Mouse (Mus musculus) duodenum, adult 2 months (tissue): ENCODE measurements around the gene Oprl1. TPM values are rescaled to one million over a fixed set of nuclear protein-coding genes. Genes with fewer than 3 reads are reported as not detected.

Source experiments
- polyA plus RNA-seq: library from polyadenylated mRNA; depleted of rRNA; stranded (reverse); fragments of >200 nt; gene quantifications from 2 replicates; pipeline ENCODE4 v1.2.3, GENCODE M21; 2012; ENCODE audit warnings: low replicate concordance; rRNA removed

Oprl1 gene
- polyA plus RNA-seq = 0.13 TPM in 1 of 2 replicates, not detected in the other

GRCm38 (mm10) chr2:181714903-181715326 is at the start of gene Oprl1:
Gene Oprl1, plus strand, starts transcription at chr2:181715016.

DNA sequence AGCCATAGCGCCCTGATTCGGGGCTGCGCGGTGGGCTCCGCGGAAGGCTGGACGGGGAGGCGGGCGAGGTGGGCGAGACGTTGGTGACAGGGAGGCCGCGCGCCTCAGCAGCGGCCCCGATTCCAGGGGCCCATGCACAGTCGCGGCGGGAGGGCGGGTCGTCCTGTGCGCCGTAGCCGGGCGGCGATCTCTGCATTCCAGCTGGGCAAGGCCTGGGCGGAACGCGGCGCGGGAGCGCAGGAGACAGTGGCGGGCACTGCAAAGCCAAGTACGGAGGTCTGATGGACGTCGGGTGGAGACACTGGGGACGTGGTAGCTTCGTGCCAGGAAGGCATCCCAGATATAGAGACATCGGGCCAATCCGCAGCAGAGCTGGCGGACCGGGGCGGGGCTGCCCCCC is 43.5 kb upstream of the Oprl1 start, which contains the start of gene Sox18:
Gene Sox18, minus strand, starts transcription at position 315 of the 400 bp plus-strand sequence.

DNA sequence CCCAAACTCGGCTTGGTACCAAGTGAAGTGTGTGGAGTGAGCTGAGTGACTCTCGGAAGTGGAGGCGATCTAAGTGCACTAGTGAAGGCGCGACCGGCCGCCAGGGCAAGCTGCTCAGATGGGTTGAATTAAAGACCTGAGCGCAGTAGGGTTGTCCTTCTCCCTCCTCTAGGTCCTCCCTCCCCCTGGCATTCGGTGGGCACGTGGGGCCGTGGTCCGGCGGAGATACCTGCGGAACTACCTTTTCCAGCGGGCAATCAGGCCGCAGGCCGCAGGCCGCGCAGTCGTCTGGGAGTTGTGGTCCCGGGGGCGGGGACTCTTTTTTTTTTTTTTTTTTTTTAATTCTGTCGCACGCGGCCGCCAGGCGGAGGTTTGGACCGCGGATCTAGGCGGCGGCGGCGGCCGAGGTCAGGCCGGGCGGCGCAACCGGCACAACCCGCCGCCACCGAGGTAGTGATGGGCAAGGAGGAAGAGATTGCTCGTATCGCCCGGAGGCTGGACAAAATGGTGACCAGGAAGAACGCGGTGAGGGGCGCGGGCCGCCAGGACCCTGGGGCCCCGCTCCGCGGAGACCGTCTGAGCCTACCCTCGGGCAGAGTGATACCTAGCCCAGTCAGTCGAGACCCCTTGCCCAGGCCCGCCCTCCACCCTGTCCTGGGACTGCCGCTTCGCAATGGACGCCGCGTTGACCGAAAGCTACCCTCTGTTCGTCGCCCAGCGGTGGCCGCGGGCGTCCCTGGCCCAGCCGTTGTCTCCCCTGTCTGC is 34.7 kb upstream of the Oprl1 start, which contains the start of gene Tcea2:
Gene Tcea2, plus strand, starts transcription at position 360 of the 765 bp plus-strand sequence.

GRCm38 (mm10) chr2:181693339-181694280 is 21.2 kb upstream of the Oprl1 start, which contains the start of gene Rgs19:
Gene Rgs19, minus strand, starts transcription at chr2:181693977.

DNA sequence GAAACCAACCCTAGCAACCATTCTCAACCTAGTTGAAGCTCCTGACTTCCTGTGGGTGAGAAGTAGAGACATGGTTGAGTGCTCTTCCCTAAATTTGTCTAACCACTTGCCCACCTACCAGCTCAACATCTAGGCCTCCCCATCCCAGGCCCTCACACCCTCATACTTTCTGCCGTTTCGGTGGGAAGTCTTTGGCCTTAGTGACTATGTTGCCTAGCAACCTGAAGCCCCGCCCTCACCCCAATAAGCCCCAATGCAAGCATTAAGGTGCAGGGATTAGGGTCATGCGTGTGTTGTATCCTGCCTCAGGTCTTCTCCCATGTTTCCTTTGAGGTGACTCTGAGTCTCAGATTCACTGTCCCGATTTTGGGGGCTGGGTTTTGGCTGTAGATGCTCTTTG is 16.6 kb upstream of the Oprl1 start, which contains the start of gene Lkaaear1:
Gene Lkaaear1, minus strand, starts transcription at position 202 of the 400 bp plus-strand sequence.

DNA sequence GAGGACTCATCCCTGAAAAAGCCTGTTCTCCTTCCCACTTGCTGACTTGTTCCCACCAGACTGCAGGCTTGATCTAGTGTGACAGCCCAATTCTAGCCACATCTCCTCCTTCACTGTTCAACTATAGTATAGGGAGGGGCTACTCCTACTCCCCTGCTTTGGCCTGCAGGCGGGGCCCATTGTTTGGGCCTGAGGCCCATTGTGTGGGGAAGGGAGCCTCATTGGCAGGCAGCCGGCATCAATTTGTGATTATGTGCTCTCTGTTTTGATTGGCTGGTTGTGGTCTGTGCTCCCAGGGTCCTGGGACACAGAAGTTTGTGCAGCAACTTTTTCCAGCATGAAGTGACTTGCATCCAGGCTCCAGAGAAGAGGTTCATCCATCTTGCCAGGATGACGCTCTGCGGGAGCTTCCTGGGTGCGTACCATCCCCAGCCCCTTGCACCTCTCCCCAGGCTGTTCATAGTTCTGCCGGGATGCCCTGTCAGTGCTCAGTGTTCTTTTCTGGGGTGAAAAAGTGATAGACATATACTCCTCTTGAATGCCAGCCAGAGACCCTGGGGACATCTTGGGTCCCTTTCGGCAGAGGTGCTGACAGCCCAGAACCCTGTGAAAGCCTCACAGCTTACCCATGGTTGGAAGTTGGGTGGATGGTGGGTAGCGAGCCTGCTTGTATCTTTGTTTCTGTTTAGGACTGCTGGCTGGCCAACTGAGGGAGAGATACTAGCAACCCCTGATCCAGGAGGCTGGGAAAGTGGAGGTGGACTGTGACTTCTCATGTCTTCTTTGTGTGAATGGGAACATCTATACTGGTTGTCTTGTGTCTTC is 48.4 kb downstream of the Oprl1 start, which contains the start of gene Myt1:
Gene Myt1, plus strand, starts transcription at position 327 of the 825 bp plus-strand sequence.

Other genes with a start within 250 kb of the Oprl1 start
- 0.06 TPM in 1 of 2 replicates, not detected in the other for gene Abhd16b, start 221.8 kb upstream of the Oprl1 start, polyA plus RNA-seq
- 12.0 and 12.4 TPM in 2 replicates for gene Tpd52l2, start 217.9 kb upstream of the Oprl1 start, polyA plus RNA-seq
- 20.8 and 23.1 TPM in 2 replicates for gene Dnajc5, start 194.5 kb upstream of the Oprl1 start, polyA plus RNA-seq
- gene Uckl1, start 130.1 kb upstream of the Oprl1 start, polyA plus RNA-seq = 92.3 and 132 TPM in 2 replicates
- 4.1 and 4.5 TPM in 2 replicates for gene Prpf6, start 123.1 kb upstream of the Oprl1 start, polyA plus RNA-seq
- 7.8 and 14.6 TPM in 2 replicates for gene Zfp512b, start 122.2 kb upstream of the Oprl1 start, polyA plus RNA-seq
- 21.4 and 27.7 TPM in 2 replicates for gene Samd10, start 115.8 kb upstream of the Oprl1 start, polyA plus RNA-seq
- 0.63 TPM in 1 of 2 replicates, not detected in the other for gene Gm29797, start 58.0 kb upstream of the Oprl1 start, polyA plus RNA-seq
- 37.5 and 89.5 TPM in 2 replicates for gene Sox18, start 43.4 kb upstream of the Oprl1 start, polyA plus RNA-seq
- 3.5 and 3.7 TPM in 2 replicates for gene Tcea2, start 34.7 kb upstream of the Oprl1 start, polyA plus RNA-seq
- 17.5 and 20.7 TPM in 2 replicates for gene Rgs19, start 21.0 kb upstream of the Oprl1 start, polyA plus RNA-seq
- not detected in 2 replicates for gene Lkaaear1, start 16.6 kb upstream of the Oprl1 start, polyA plus RNA-seq
- 0.26 and 0.67 TPM in 2 replicates for gene Myt1, start 48.3 kb downstream of the Oprl1 start, polyA plus RNA-seq
- 5.0 and 8.6 TPM in 2 replicates for gene Pcmtd2, start 122.8 kb downstream of the Oprl1 start, polyA plus RNA-seq
- 0.69 and 0.89 TPM in 2 replicates for gene Polr3k, start 149.3 kb downstream of the Oprl1 start, polyA plus RNA-seq